ENCODE assay signal across 8 mouse cellular contexts in genomic region chr6:103306420-103307249, GRCm38 (mm10).
DNase-seq lines count a peak whose midpoint lies in the region; ATAC-seq lines count a peak whose summit lies in the region.

No protein-coding gene starts in this region.

- no peaks in the 10 kb centered on the region for H3K27me3 ChIP-seq in neural tube, embryonic 11.5 days (ENCODE audit: control insufficient read depth, insufficient read depth, low read length)

- DNase-seq in cerebellum, adult 9-11 months: no peak
- peak; percentile 33 for DNase-seq in neural tube, embryonic 11.5 days (ENCODE audit: low spot score)
- DNase-seq in neural tube, embryonic 10.5 days (ENCODE audit: extremely low spot score, low spot score): no peak
- peak; percentile 53 for DNase-seq in forelimb bud, embryonic 11.5 days (ENCODE audit: low read depth, low spot score)
- peak; percentile 80 for DNase-seq in naive thymus-derived CD4-positive, alpha-beta T cell, adult 2 months (ENCODE audit: low read depth)
- DNase-seq in ovary, adult 18-20 months (ENCODE audit: low spot score): no peak
- DNase-seq in kidney, postnatal 4 days: no peak

- H3K4me2 ChIP-seq in neural tube, embryonic 11.5 days (ENCODE audit: low read depth): no peak overlapping the region

- no peak overlapping the region for H3K4me3 ChIP-seq in neural tube, embryonic 11.5 days (ENCODE audit: low read depth, low read length)

- H3K9ac ChIP-seq in neural tube, embryonic 11.5 days (ENCODE audit: low read length): no peak overlapping the region

- no peaks in the 10 kb centered on the region for H3K9me3 ChIP-seq in neural tube, embryonic 11.5 days (ENCODE audit: control insufficient read depth, low read length)

- no peak overlapping the region for H3K27ac ChIP-seq in neural tube, embryonic 11.5 days (ENCODE audit: low read depth, low read length)

- H3K4me1 ChIP-seq in neural tube, embryonic 11.5 days (ENCODE audit: control insufficient read depth, insufficient read depth, low read length): no peaks in the 10 kb centered on the region

- H3K36me3 ChIP-seq in neural tube, embryonic 11.5 days (ENCODE audit: control insufficient read depth, insufficient read depth, low read length): no peaks in the 10 kb centered on the region

- 47% methylated on average over 8 of the region's 8 CpGs for WGBS in neural tube, embryonic 11.5 days

- peak; percentile 53 for ATAC-seq in cerebellum, adult (ENCODE audit: insufficient number of reproducible peaks, low FRiP score, low TSS enrichment)
- peak; percentile 66 for ATAC-seq in neural tube, embryonic 11.5 days (ENCODE audit: insufficient read depth, low FRiP score, low TSS enrichment)

Comparison
In these comparisons a context has a peak if more than half of its experiments do, and no peak if none do; other contexts are left out.
1. DNase-seq: peak in neural tube, embryonic 11.5 days (single experiment), forelimb bud, embryonic 11.5 days (single experiment) and naive thymus-derived CD4-positive, alpha-beta T cell, adult 2 months (single experiment); none in cerebellum, adult 9-11 months (single experiment), neural tube, embryonic 10.5 days (single experiment), ovary, adult 18-20 months (single experiment) and kidney, postnatal 4 days (0 of 2).